Mouse (Mus musculus): Measurements from ENCODE around the gene Tnnc1.

Tnnc1 gene

GRCm38 (mm10) chr14:31260932-31261331 lies 52.8 kb downstream of the Tnnc1 start:
- DNase-seq = no peak

Measured in thymus, postnatal 36 days (tissue).